Mouse (Mus musculus): ENCODE data around the gene Spag16.

- TF ChIP-seq CTCF (IDR thresholded peaks at IDR 0.05; ENCODE audit: low read depth, low read length), result no peak
- TF ChIP-seq GATA1 (IDR thresholded peaks at IDR 0.05; ENCODE audit: borderline replicate concordance, low read length), result no peak
- TF ChIP-seq TAL1 (conservative IDR thresholded peaks at IDR 0.05; ENCODE audit: low read depth, low read length), result no peak
- no peak for TF ChIP-seq POLR2AphosphoS5 (IDR thresholded peaks at IDR 0.05; ENCODE audit: insufficient replicate concordance, low read depth, low read length)
Observed at GRCm38 (mm10) chr1:70082208-70082878, 255.6 kb downstream of the Spag16 start.

Measured in G1E (cell line).